Mouse (Mus musculus): ENCODE results near the gene Amd2.

DNA sequence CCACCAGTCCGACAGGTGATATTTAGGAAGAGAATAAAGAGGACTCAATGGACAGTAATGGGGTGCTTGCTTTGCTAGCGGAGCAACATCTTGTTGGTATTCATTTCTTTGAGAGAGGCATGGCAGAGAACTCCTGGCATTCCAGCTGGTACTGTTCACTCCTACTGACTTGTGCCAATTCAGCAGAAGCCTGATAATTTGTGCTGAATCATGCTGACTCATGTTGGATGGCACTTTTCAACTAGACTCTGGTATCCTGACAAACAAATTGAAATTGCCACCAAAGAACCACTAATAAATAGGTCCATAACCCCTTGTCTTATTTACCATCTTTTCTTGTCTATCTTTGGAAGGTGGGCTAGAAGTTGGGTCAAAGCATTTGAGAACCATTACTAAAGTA, 25.9 kb upstream of the Amd2 start:
- no peak for TF ChIP-seq POLR2A (IDR thresholded peaks at IDR 0.05; ENCODE audit: borderline replicate concordance, low read depth, low read length)
- TF ChIP-seq CTCF (IDR thresholded peaks at IDR 0.05; ENCODE audit: low read depth, low read length) = no peak

All from bone marrow macrophage, adult 2 months (primary cell).